Mouse (Mus musculus): ENCODE results near the gene Ano9. TPM values are rescaled to one million over a fixed set of nuclear protein-coding genes. Genes with fewer than 3 reads are reported as not detected.

Ano9 gene
- total RNA-seq, 2 experiments from 2014 or later, result not detected

Other genes with a start within 250 kb of the Ano9 start
- 100 to 1,000 TPM; 106 to 113 TPM for gene Psmd13, start 235.8 kb downstream of the Ano9 start, total RNA-seq (2021)
- gene Sirt3, start 235.5 kb downstream of the Ano9 start, total RNA-seq (2021), result 10 to 100 TPM; 73.1 to 78.5 TPM
- gene Cox8b, start 217.4 kb downstream of the Ano9 start, total RNA-seq (2021), result not detected
- under 1 TPM; 0.47 to 0.54 TPM for gene Nlrp6, start 196.9 kb downstream of the Ano9 start, total RNA-seq (2021)
- 1 to 10 TPM; 3.3 to 5.8 TPM for gene Pgghg, start 176.4 kb downstream of the Ano9 start, total RNA-seq (2021)
- gene Ifitm5, start 167.5 kb downstream of the Ano9 start, total RNA-seq (2021), result not detected
- gene Gm45717, start 161.9 kb downstream of the Ano9 start, total RNA-seq (2021), result not detected
- gene Ifitm2, start 161.8 kb downstream of the Ano9 start, total RNA-seq (2021), result 10 to 100 TPM; 12.3 to 14.0 TPM
- 1 to 10 TPM; 3.6 to 4.2 TPM for gene Ifitm1, start 150.6 kb downstream of the Ano9 start, total RNA-seq (2021)
- gene Ifitm3, start 107.0 kb downstream of the Ano9 start, total RNA-seq (2021), result 10 to 100 TPM in 1 of 2 experiments, 1 to 10 TPM in 1; 9.6 to 14.3 TPM
- gene Ifitm6, start 99.9 kb downstream of the Ano9 start, total RNA-seq (2021), result not detected
- not detected for gene Gm17387, start 88.7 kb downstream of the Ano9 start, total RNA-seq (2021)
- gene B4galnt4, start 56.7 kb downstream of the Ano9 start, total RNA-seq (2021), result 10 to 100 TPM; 84.4 to 86.3 TPM
- not detected for gene Pkp3, start 39.6 kb downstream of the Ano9 start, total RNA-seq (2021)
- 1 to 10 TPM; 1.7 to 2.8 TPM for gene Sigirr, start 17.2 kb downstream of the Ano9 start, total RNA-seq (2021)
- gene Ptdss2, start 4.6 kb upstream of the Ano9 start, total RNA-seq (2021), result 10 to 100 TPM; 45.1 to 52.1 TPM
- 10 to 100 TPM; 33.6 to 36.2 TPM for gene Rnh1, start 55.1 kb upstream of the Ano9 start, total RNA-seq (2021)
- 100 to 1,000 TPM; 256 to 304 TPM for gene Hras, start 76.2 kb upstream of the Ano9 start, total RNA-seq (2021)
- gene Lrrc56, start 76.4 kb upstream of the Ano9 start, total RNA-seq (2021), result 1 to 10 TPM; 3.5 to 4.7 TPM
- gene Lmntd2, start 96.3 kb upstream of the Ano9 start, total RNA-seq (2021), result not detected
- gene Rassf7, start 98.1 kb upstream of the Ano9 start, total RNA-seq (2021), result 1 to 10 TPM in 1 of 2 experiments, under 1 TPM in 1; 0.70 to 1.3 TPM
- 10 to 100 TPM; 64.4 to 78.0 TPM for gene Phrf1, start 111.0 kb upstream of the Ano9 start, total RNA-seq (2021)
- 1 to 10 TPM; 1.7 to 2.0 TPM for gene Irf7, start 148.7 kb upstream of the Ano9 start, total RNA-seq (2021)
- gene Cdhr5, start 159.0 kb upstream of the Ano9 start, total RNA-seq (2021), result not detected
- not detected for gene Sct, start 161.3 kb upstream of the Ano9 start, total RNA-seq (2021)
- gene Drd4, start 174.2 kb upstream of the Ano9 start, total RNA-seq (2021), result under 1 TPM; 0.17 to 0.39 TPM
- 10 to 100 TPM; 67.3 to 72.5 TPM for gene Deaf1, start 209.9 kb upstream of the Ano9 start, total RNA-seq (2021)
- gene Tmem80, start 209.9 kb upstream of the Ano9 start, total RNA-seq (2021), result 10 to 100 TPM; 30.5 to 34.9 TPM
- gene Eps8l2, start 221.1 kb upstream of the Ano9 start, total RNA-seq (2021), result 1 to 10 TPM; 4.7 to 5.9 TPM

All from left cerebral cortex, postnatal 36 days (tissue).